Mouse (Mus musculus): ENCODE data around the gene Psmg3. TPM values are rescaled to one million over a fixed set of nuclear protein-coding genes. Genes with fewer than 3 reads are reported as not detected.

Gene Psmg3
- total and polyA plus RNA-seq, 2 experiments from 2014 or later = 23.6 to 60.6 TPM

DNA sequence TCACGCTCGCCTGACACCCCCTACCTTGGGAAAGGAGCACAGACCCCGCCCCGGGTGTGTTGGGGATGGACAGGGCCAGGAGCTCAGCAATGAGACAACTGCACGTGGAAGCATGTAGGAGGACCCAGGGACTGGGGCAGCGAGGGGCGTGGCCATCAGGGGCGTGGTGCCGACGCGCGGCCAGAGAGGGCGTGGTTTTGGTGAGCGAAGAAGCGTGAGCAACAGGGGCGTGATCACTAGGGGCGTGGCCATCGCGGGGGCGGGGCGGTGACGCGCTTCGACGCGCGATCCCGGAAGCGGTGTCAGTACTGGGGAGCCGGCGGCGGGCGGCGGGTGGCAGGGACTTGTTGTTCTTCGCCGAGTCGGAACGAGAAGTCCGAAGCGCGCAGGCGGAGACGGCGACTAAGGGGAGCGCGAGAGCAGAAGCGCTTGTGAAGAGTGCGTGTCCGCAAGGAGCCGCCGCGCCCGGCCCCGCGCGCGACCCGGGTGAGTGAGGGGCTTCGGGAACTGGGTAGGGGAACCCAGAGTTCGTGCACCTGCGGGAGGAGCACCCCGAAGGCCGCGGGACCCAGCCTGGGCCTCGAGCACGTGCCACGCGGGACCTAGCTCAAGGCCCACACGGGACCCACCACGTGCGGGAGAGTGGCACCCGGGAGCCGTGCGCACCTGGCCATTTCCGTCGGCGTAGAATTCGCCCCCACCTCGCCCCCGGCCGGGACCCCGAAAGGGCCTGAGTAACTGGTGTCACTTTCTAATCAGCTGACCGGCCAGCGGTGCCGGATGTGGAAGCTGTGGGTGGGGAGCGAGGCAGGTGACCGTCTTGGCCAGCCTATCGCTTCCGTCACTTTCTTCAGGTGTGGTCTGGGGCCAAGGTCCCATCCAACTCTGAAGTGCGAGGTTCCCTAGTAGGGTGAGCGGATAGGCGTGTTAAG, 35.2 kb downstream of the Psmg3 start, which contains the start of gene Mafk:
Gene Mafk (plus strand): TSS at position 287 of the 932 bp plus-strand sequence.
- TF ChIP-seq CTCF (IDR thresholded peaks at IDR 0.05; ENCODE audit: low read depth) = no peak
- peak within 1 kb of the TSS; percentile 67 for H3K4me3 ChIP-seq (ENCODE audit: low read length)
- peak within 1 kb of the TSS; percentile 99 for H3K4me2 ChIP-seq (ENCODE audit: low read depth, low read length)
- H3K27ac ChIP-seq = peak within 1 kb of the TSS; percentile 33; the same call in 1 of the 2 replicates
- DNase-seq (ENCODE audit: low spot score) (peak; percentile 91), ATAC-seq (peak; percentile 86)
- peaks cover 9% of the 10 kb centered on the region for H3K4me1 ChIP-seq (ENCODE audit: insufficient read depth, low read length)
- WGBS = 2% methylated on average over 92 of the region's 92 CpGs
- no peaks in the 10 kb centered on the region for H3K27me3 ChIP-seq (ENCODE audit: insufficient read depth, low read length)
- H3K9ac ChIP-seq (replicated peaks; ENCODE audit: low read length) = peak within 1 kb of the TSS; percentile 60
- H3K36me3 ChIP-seq (ENCODE audit: insufficient read depth, low read length) = no peaks in the 10 kb centered on the region
- H3K9me3 ChIP-seq (ENCODE audit: low read length) = no peaks in the 10 kb centered on the region

DNA sequence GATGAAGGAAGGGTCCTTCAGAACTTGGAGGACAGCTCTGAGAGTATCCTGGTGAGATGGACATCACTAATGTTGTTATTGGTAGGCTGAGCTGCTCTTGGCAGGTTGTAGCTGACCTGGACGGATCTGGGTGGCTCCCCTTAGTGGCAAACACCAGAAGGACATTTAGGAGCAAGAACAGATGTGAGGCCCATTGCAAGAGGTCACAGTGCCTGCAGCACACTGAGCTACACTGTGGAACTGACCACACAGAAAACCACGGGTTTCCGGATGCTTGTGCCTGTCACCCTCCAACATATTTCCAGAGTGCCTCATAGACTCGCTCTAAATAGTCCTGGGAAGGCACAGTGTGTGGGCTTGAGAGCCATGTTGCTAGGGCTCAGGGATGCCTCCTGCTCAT, 37.2 kb downstream of the Psmg3 start:
- ATAC-seq = no peak
- no peak for TF ChIP-seq CTCF (IDR thresholded peaks at IDR 0.05; ENCODE audit: low read depth)

DNA sequence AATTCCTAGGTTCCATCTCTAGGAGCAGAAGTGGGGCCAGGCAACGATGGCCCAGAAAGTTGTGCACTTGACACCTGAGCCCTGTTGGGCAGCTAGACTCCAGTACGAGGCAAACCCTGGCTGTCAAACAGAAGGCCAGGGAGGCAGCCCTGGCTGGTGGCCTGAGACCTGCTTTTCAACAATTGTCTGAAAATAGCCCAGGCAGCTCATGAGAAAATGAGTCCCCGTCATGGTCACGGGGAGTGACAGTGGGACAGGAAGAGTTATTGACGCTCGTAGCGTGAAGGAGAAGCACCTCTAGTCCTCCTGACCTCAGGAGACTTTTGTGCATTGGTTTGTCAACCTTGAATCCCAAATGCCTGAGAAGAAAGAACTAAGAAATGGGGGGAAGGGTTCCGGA, 45.3 kb downstream of the Psmg3 start:
- no peak overlapping the region for H3K4me3 ChIP-seq (ENCODE audit: low read length)
- WGBS = 78% methylated on average over 8 of the region's 8 CpGs
- H3K9ac ChIP-seq (replicated peaks; ENCODE audit: low read length) = no peak overlapping the region
- no peaks in the 10 kb centered on the region for H3K4me1 ChIP-seq (ENCODE audit: insufficient read depth, low read length)
- TF ChIP-seq CTCF (IDR thresholded peaks at IDR 0.05; ENCODE audit: low read depth) = no peak
- no peak overlapping the region for H3K4me2 ChIP-seq (ENCODE audit: low read depth, low read length)
- no peaks in the 10 kb centered on the region for H3K27me3 ChIP-seq (ENCODE audit: insufficient read depth, low read length)
- DNase-seq (ENCODE audit: low spot score) (no peak), ATAC-seq (no peak)
- H3K36me3 ChIP-seq (ENCODE audit: insufficient read depth, low read length) = no peaks in the 10 kb centered on the region
- no peak overlapping the region for H3K27ac ChIP-seq
- H3K9me3 ChIP-seq (ENCODE audit: low read length) = no peaks in the 10 kb centered on the region

More for the DNA sequence above, 37.2 kb downstream of the Psmg3 start:
- no peak overlapping the region for H3K4me2 ChIP-seq (ENCODE audit: low read depth, low read length)
- no peaks in the 10 kb centered on the region for H3K27me3 ChIP-seq (ENCODE audit: insufficient read depth, low read length)
- H3K9me3 ChIP-seq (ENCODE audit: low read length) = no peaks in the 10 kb centered on the region
- no peaks in the 10 kb centered on the region for H3K36me3 ChIP-seq (ENCODE audit: insufficient read depth, low read length)
- WGBS = 55% methylated on average over 4 of the region's 4 CpGs
- H3K9ac ChIP-seq (replicated peaks; ENCODE audit: low read length) = no peak overlapping the region
- H3K27ac ChIP-seq = no peak overlapping the region
- H3K4me3 ChIP-seq (ENCODE audit: low read length) = no peak overlapping the region
- DNase-seq (ENCODE audit: low spot score) = no peak
- H3K4me1 ChIP-seq (ENCODE audit: insufficient read depth, low read length) = peaks cover 9% of the 10 kb centered on the region

DNA sequence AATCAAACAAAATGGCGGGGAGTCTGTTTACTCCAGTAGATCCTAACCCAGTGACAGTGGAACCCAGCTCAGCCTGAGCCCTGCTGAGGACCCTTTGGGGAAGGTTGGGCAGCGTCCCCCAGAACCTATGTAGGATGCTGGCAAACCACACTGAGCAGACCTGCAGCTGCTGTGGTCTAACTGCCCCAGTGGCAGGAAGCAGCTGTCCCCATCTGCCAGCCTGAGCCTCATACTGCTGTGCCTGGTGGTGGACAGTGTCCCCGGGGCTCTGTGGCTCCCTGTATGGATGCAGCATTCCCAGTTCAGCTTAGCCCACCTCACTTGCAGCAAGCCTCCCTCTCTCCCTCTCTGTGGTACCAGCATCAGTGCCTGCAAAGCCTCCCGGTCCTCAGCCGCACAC, 49.7 kb downstream of the Psmg3 start:
- Histone ChIP-seq H3K9me3 (ENCODE audit: low read length) (no peaks in the 10 kb centered on the region), H3K4me2 (ENCODE audit: low read depth, low read length) (no peak overlapping the region), H3K27me3 (ENCODE audit: insufficient read depth, low read length) (no peaks in the 10 kb centered on the region), H3K9ac (replicated peaks; ENCODE audit: low read length) (no peak overlapping the region), H3K4me3 (ENCODE audit: low read length) (no peak overlapping the region), H3K36me3 (ENCODE audit: insufficient read depth, low read length) (peaks cover 16% of the 10 kb centered on the region), H3K4me1 (ENCODE audit: insufficient read depth, low read length) (0 out of 2 replicates have a peak, but pooled peaks cover 2% of the 10 kb centered on the region), H3K27ac (no peak overlapping the region)
- WGBS = 82% methylated on average over 5 of the region's 5 CpGs
- ATAC-seq (no peak), DNase-seq (ENCODE audit: low spot score) (no peak)
- no peak for TF ChIP-seq CTCF (IDR thresholded peaks at IDR 0.05; ENCODE audit: low read depth)

DNA sequence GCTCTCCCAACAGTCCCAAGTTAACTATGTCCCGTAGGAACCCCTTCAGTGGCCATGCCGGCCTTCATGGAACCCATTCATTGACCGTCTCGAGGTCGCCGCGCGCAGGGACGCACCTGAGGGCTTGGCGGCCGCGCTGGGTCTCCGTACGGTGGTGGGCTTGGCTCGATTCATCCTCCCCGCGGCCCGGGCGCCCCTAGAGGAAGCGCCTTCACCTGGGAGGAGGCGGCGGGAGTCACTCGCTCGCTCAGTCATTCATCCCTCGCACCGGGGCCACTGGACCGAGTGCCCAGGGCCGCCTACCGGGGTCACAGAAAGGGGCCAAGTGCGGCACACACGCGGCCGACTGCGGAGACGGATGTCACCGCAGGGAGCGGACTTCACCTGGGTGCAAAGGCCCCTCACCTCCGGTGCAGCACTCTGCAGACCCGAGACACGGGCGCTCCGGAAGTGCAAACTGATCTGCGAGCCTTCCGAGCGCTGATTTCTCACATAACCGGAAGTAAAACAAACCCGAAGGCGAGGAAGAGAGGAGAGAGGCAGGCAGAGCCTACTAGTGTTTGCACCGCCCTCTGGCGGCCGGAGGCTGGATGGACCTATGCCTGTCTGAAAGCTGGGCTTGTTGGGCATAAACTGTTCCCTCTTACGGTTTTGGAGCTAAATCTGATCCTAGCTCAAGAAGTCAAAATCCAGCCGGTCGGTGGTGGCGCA, 51.3 kb downstream of the Psmg3 start, which contains the start of gene Ints1:
Gene Ints1 (minus strand): TSS at position 459 of the 711 bp plus-strand sequence.
- DNase-seq (ENCODE audit: low spot score) = peak; percentile 97
- H3K27ac ChIP-seq = peak within 1 kb of the TSS; percentile 8; the same call in 1 of the 2 replicates
- 0 out of 2 replicates have a peak, but pooled peaks cover 2% of the 10 kb centered on the region for H3K4me1 ChIP-seq (ENCODE audit: insufficient read depth, low read length)
- H3K36me3 ChIP-seq (ENCODE audit: insufficient read depth, low read length) = peaks cover 32% of the 10 kb centered on the region
- H3K4me2 ChIP-seq (ENCODE audit: low read depth, low read length) = peak within 1 kb of the TSS; percentile 95
- whole genome bisulfite sequencing = under 1% methylated on average over 55 of the region's 55 CpGs
- H3K9me3 ChIP-seq (ENCODE audit: low read length) = no peaks in the 10 kb centered on the region
- peak; percentile 97 for TF ChIP-seq CTCF (IDR thresholded peaks at IDR 0.05; ENCODE audit: low read depth)
- no peaks in the 10 kb centered on the region for H3K27me3 ChIP-seq (ENCODE audit: insufficient read depth, low read length)
- H3K9ac ChIP-seq (replicated peaks; ENCODE audit: low read length) = peak within 1 kb of the TSS; percentile 80
- peak; percentile 94 for ATAC-seq
- H3K4me3 ChIP-seq (ENCODE audit: low read length) = peak within 1 kb of the TSS; percentile 68

Other genes starting within 250 kb of the Psmg3 start
- gene Micall2, start 90.5 kb downstream of the Psmg3 start, total RNA-seq (2014; rRNA removed) = 11.0 and 13.9 TPM in 2 replicates
- gene Micall2, start 90.5 kb downstream of the Psmg3 start, polyA plus RNA-seq (2015; fragmentation: Nextera tagmentation; extraction: Ambion mirVana) = 8.8 and 10.7 TPM in 2 replicates
- 126 and 158 TPM in 2 replicates for gene Ints1, start 51.2 kb downstream of the Psmg3 start, total RNA-seq (2014; rRNA removed)
- gene Ints1, start 51.2 kb downstream of the Psmg3 start, polyA plus RNA-seq (2015; fragmentation: Nextera tagmentation; extraction: Ambion mirVana) = 23.2 and 24.3 TPM in 2 replicates
- gene Mafk, start 35.4 kb downstream of the Psmg3 start, total RNA-seq (2014; rRNA removed) = 12.9 and 13.1 TPM in 2 replicates
- gene Mafk, start 35.4 kb downstream of the Psmg3 start, polyA plus RNA-seq (2015; fragmentation: Nextera tagmentation; extraction: Ambion mirVana) = 6.5 and 7.0 TPM in 2 replicates
- gene Tmem184a, start 7.0 kb downstream of the Psmg3 start, total RNA-seq (2014; rRNA removed) = 0.04 and 0.31 TPM in 2 replicates
- gene Tmem184a, start 7.0 kb downstream of the Psmg3 start, polyA plus RNA-seq (2015; fragmentation: Nextera tagmentation; extraction: Ambion mirVana) = 0.06 and 0.08 TPM in 2 replicates
- gene Gm26938, start 478 bp downstream of the Psmg3 start, total RNA-seq (2014; rRNA removed) = not detected in 2 replicates
- gene Gm26938, start 478 bp downstream of the Psmg3 start, polyA plus RNA-seq (2015; fragmentation: Nextera tagmentation; extraction: Ambion mirVana) = not detected in 2 replicates
- 26.0 and 45.1 TPM in 2 replicates for gene Elfn1, start 81.1 kb upstream of the Psmg3 start, total RNA-seq (2014; rRNA removed)
- gene Elfn1, start 81.1 kb upstream of the Psmg3 start, polyA plus RNA-seq (2015; fragmentation: Nextera tagmentation; extraction: Ambion mirVana) = 2.3 and 3.3 TPM in 2 replicates